Mouse (Mus musculus): ENCODE measurements around the gene Gm10283.
A peak's percentile ranks its signal among the peaks of the same experiment; 100 is the strongest.
"Not testable (repeated sequence)": the region's sequence is repeated elsewhere in the genome, so short reads cannot be mapped to it uniquely, and the experiment has no call there.

Gene Gm10283

GRCm38 (mm10) chr8:60503098-60503497 lies at the start of gene Gm10283:
TSS of gene Gm10283 (minus strand) at chr8:60503198.
- no peak for DNase-seq

- no peak for DNase-seq
Measured at GRCm38 (mm10) chr8:60534945-60535344, 31.9 kb upstream of the Gm10283 start.

GRCm38 (mm10) chr8:60518286-60518685 lies 15.3 kb upstream of the Gm10283 start:
- DNase-seq, result no peak

DNA sequence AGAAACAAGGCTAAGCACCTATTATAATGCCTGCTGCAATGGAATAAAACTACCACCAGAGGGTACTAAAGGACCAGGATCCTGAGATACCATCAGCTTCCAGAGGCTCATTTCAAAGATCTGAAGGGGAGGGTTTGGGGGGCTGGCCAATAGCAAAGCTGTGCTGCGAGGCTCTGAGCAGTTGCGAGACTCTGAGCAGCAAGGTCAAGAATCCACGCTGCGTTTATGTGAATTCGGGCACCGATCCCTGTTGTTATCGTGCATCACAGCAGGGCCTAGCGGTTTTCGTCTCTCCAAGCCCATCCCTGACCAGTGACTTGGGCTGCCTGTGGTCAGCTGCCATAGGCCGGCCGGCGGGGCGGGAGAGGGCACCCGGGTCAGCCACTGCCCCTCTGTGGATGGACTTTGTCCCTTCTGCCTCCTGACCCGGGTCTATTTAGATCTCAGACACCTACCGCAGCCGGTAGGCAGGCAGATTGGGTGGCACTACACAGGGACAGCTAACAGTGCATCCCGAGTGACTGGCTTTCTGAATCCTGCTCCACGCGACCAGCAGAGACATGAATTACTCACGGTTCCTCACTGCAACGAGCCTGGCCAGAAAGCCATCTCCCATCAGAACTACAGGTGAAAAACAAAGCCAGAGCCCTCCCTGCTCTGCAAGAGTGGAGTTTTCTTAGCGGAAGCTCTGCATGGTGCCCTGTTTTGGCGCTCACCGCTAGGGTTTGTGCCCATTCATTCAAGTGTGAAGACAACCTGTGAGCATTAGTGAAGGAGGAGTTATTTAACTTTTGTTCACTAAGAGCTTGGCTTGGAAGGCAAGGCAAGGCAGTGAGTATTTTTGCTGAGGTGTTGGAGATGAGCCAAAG lies 2.9 kb upstream of the Gm10283 start, which contains the start of gene Aadat:
Aadat (plus strand) TSS at position 280 of the 869 bp plus-strand sequence.
- DNase-seq, result peak; percentile 62

DNA sequence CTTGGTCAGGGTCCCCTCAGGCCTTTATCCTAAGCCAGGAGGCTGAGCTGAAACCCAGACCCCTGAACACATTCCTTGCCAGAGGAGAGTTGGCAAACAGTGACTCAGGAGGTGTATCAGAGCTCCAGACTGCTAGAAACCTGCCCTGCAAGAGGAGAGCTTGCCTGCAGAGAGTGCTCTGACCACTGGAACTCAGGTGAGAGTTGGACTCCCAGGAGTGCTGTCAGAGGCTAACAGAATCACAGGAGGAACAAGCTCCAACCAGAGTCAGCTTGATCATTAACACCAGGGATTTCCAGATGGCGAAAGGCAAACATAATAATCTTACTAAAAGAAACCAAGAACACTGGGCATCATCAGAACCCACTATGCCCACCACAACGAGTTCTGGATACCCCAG lies 8.0 kb downstream of the Gm10283 start:
- DNase-seq, result not testable (repeated sequence)

DNA sequence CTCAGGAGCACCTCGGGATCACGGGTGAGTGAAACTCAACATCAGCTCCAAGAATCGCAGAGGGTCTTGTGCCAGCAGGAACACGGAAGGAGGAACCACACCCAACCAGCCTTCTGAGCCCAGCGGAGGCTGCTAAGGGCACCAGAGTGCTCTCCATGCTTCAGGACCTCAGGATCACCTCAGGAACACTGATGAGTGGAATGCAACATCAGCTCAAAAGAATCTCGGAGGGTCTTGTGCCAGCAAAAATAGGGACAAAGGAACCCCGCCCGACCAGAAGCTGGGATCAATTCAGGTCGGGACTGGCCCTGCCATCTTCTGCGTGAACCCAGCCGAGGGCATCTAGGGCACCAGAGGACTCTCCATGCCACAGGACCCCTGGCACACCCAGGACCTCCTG lies 8.4 kb downstream of the Gm10283 start:
- DNase-seq, result no peak

- no peak for DNase-seq
Measured at GRCm38 (mm10) chr8:60492471-60492870, 10.5 kb downstream of the Gm10283 start.

DNA sequence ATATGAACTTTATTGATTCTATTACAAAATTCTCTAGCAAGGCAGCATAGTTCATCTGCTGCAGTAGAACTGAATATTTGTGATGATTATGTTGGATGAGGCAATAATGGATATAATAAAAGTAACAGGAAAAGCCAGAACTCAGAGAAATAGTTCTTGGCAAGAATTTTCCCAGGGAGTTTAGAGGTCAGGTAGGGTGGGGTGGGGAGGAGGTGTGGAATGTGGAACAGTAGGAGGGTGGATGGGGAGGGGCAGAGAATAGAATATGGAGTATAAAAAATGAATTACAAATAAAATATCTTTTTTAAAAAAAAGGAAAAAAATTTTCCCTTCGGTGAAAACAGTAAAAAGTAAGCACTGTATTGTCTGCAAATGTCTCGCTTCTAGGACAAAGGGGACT lies 11.1 kb downstream of the Gm10283 start:
- no peak for DNase-seq

GRCm38 (mm10) chr8:60490147-60490546 lies 12.9 kb downstream of the Gm10283 start:
- DNase-seq, result no peak

- DNase-seq, result peak; percentile 77
Measured at GRCm38 (mm10) chr8:60466686-60467335, 36.2 kb downstream of the Gm10283 start.

DNA sequence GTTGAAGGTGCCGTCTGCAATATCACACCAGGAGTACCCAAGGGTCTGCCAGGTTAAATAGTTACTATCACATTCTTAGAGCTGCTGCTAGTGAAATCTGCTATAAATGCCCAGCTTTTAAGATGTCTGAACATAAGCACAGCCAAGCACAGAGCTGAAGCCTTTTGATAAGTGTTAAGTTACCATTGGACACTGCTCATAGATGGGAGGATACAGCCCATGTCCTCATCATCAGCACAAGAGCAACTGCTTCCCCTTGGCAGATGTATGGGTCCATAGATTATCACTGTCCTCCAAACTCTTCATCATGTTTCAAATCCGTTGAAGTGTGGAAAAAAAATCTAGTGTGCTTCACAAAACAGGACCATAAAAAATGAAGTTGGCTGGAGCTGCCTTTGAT lies 53.7 kb downstream of the Gm10283 start:
- no peak for DNase-seq

DNA sequence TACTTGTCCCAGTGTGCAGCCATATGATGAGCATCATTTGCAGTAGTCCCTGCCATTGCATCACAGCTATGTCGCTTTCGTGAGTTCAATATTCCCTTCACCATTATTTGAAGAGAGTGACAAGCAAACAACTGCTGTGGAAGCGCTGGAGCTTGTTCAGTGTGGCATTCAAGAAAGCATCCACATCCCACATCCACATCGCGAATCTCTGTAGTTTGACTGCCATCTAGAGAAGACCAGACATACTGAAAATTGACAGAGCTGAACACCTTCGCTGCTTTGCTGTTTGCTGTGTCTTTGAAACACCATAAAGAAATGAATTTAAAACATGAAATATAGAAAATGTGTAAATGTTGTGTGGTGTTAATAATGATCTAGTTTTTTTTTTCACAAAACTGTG lies 58.0 kb downstream of the Gm10283 start:
- DNase-seq, result peak; percentile 36

DNA sequence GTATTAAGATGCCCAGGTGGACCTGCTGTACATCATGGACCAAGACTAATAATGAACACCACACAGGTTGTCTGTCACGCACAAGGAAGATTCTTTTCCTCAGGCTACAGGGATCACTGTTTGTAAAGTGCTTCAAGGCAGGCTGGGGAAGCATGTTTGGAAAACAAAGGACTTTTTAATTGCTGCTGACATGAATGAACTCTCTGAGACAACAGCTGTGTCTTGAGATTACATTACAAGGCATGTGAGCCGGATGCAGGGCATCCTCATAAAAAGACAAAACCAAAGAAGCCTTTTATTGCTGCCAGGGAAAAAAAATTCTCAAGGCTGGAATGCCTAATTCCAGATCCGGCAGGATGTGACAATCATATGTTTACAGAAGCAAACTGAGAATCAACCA lies 64.4 kb downstream of the Gm10283 start:
- DNase-seq, result no peak

DNA sequence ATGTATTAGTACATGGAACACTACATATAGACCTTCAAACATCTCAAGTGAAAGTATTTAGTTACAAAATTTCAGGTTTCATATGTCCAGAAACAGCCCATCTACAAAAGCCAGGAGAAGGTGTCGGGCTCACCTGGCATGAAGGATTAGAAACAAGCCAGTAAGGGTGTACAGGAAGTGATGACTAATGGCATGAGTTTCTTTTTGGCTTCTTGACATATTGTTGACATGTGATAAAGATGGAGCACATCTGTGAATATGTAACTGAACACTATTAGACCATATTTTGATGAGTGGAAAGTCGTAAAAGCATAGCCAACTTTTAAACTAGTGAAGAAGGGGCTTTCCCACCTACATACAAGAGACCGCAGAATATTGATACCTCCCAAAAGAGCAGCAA lies 66.1 kb downstream of the Gm10283 start:
- DNase-seq, result no peak

- no peak for DNase-seq
Measured at GRCm38 (mm10) chr8:60432649-60433048, 70.3 kb downstream of the Gm10283 start.

DNA sequence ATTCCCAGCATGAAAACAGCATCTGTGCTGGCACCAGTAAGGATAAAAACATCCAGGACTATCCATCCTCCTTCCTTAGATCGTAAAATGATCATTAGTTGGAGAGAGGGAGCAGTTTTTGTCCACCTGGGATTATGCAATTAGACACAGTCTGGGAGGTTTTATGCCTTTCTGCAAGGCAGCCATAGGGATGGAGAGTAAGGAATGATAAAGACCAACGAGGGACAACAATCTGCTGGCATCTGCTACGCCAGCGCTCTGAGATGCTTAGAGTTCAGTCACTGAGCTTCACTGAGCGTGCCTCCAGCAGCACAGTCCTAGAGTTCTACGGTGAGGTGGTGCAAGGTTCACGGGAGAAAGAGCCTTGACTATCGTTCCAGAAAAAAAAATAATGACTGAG lies 96.6 kb downstream of the Gm10283 start:
- no peak for DNase-seq

GRCm38 (mm10) chr8:60404994-60405548 lies 97.9 kb downstream of the Gm10283 start:
- DNase-seq, result no peak

- no peak for DNase-seq
Measured at GRCm38 (mm10) chr8:60393675-60394074, 109.3 kb downstream of the Gm10283 start.

GRCm38 (mm10) chr8:60386589-60386988 lies 116.4 kb downstream of the Gm10283 start:
- DNase-seq, result no peak
